Mouse (Mus musculus) liver, embryonic 14.5 days (tissue): Measurements from ENCODE around the gene Ppp1r9b.

Experiments
- CTCF ChIP-seq: IDR thresholded peaks from 2 replicates; pipeline ENCODE4 v1.5.1; 2016; ENCODE audit warnings: antibody characterized with exemption, low read depth, control low read depth
- EP300 ChIP-seq: IDR thresholded peaks from 2 replicates; pipeline ENCODE4 v1.6.1; 2016; ENCODE audit warnings: antibody characterized with exemption, low read depth

DNA sequence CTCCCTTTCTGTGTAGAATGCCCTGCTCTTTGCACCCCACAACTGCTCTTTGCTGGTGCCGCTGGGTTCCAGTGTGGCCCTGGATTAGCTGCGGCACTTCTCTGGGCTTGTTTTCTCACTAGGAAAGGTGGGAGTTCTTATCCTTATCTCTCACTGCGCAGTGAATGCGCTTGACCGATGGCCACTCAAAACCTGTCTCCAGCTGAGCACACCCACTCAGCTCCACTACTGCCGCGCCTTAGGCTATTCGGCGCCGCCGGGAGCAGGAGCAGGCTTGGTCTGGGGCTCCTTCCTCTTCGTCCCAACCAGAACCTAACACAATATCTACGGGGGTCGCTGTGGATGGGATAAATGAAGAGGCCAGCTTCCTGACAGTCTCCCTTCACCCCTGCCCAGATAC, 42.8 kb downstream of the Ppp1r9b start:
- TF ChIP-seq CTCF (no peak), EP300 (no peak)
